Mouse (Mus musculus): ENCODE results near the gene Nsfl1c. TPM values are rescaled to one million over a fixed set of nuclear protein-coding genes. Genes with fewer than 3 reads are reported as not detected.

Gene Nsfl1c
- total and polyA plus RNA-seq, 3 experiments = 59.5 to 80.8 (median 77.8) TPM

DNA sequence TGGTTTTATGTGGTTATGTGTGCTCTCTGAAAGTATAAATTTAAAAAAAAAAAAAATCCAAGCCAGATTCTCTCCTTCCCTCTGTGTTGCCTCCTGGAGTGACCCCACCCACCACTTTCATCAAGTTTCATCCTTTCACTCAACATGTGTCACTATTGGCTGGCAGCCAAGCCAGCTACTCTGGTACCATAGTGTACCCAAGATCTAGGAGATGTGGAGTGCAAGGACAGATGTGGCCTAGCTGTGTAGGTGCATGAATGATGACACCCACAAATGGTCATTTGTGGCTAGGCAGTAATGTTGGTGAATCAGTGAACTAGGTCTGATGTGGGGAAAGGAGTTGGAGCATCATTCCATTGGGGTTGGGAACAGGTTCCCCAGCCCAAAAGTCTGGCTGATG, 35.2 kb downstream of the Nsfl1c start:
- intact Hi-C loops (cut with DNase I) = no loop called here
- peaks cover 11% of the 10 kb centered on the region for H3K4me1 ChIP-seq (ENCODE audit: control insufficient read depth, insufficient read depth, low read length)

DNA sequence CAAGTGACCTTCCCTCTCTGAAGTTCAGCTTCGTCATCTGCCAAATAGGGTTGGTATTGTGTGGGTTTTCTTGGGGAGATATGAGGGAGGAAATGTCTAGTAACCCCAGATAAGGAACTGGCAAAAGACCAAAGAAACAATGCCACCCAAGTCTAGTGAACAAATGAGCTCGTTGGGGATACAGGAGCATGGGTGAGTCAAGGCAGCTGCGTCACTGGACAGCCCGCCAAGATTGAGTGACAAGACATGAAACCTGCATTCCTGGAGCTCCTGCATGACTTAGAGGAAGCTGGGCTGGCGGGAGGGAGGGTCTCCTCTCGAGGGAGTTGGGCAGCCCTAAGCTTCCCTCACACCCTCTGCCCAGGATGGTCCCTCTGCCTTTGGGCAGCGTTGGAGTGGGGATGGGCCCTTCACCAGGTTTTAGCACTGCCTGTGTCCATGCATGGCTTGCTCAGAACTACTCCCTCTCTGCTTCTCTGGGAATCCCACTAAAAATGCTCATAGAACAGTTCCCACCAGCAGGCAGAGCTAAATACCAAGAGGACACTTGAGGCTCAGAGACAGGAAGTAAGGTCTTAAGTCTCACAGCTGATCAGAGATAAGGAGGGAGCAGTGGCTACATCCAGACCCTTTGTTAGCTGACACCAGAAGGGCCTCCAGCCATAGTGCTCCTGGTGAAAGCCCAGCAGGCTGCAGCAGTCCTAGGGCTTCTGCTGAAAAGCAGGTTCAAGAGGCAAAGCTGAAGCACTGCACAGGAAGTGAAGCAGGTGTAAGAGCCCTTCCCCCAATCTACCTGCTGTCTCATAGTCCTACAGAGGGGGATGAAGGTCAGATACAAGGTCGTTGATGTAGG, 36.6 kb downstream of the Nsfl1c start:
- Histone ChIP-seq H3K27ac (no peak overlapping the region), H3K27me3 (ENCODE audit: control insufficient read depth, insufficient read depth, low read length) (no peaks in the 10 kb centered on the region), H3K4me1 (ENCODE audit: control insufficient read depth, insufficient read depth, low read length) (peaks cover 10% of the 10 kb centered on the region), H3K4me3 (no peak overlapping the region), H3K9ac (ENCODE audit: low read depth, low read length) (no peak overlapping the region), H3K36me3 (ENCODE audit: control insufficient read depth, insufficient read depth, low read length) (no peaks in the 10 kb centered on the region), H3K79me2 (replicated peaks; ENCODE audit: control insufficient read depth, insufficient read depth, low read length) (no peaks in the 10 kb centered on the region)
- intact Hi-C loops (cut with DNase I) = no loop called here
- WGBS = 21% methylated on average over 8 of the region's 8 CpGs
- no peak for DNase-seq
- TF ChIP-seq POLR2A (IDR thresholded peaks at IDR 0.05; ENCODE audit: insufficient read depth, low read depth, low read length) = no peak
- no peak for TF ChIP-seq EP300 (IDR thresholded peaks at IDR 0.05; ENCODE audit: insufficient read depth, low read depth, low read length)
- peak; percentile 26 for TF ChIP-seq CTCF (IDR thresholded peaks at IDR 0.05)

More for the DNA sequence above, 35.2 kb downstream of the Nsfl1c start:
- no peaks in the 10 kb centered on the region for H3K27me3 ChIP-seq (ENCODE audit: control insufficient read depth, insufficient read depth, low read length)
- H3K27ac ChIP-seq = no peak overlapping the region
- TF ChIP-seq EP300 (IDR thresholded peaks at IDR 0.05; ENCODE audit: insufficient read depth, low read depth, low read length) (no peak), CTCF (IDR thresholded peaks at IDR 0.05) (no peak), POLR2A (IDR thresholded peaks at IDR 0.05; ENCODE audit: insufficient read depth, low read depth, low read length) (no peak)
- H3K4me3 ChIP-seq = no peak overlapping the region
- peak in 1 of 2 experiments; percentile 11 for DNase-seq
- H3K36me3 ChIP-seq (ENCODE audit: control insufficient read depth, insufficient read depth, low read length) = no peaks in the 10 kb centered on the region
- H3K79me2 ChIP-seq (replicated peaks; ENCODE audit: control insufficient read depth, insufficient read depth, low read length) = no peaks in the 10 kb centered on the region
- H3K9ac ChIP-seq (ENCODE audit: low read depth, low read length) = no peak overlapping the region

DNA sequence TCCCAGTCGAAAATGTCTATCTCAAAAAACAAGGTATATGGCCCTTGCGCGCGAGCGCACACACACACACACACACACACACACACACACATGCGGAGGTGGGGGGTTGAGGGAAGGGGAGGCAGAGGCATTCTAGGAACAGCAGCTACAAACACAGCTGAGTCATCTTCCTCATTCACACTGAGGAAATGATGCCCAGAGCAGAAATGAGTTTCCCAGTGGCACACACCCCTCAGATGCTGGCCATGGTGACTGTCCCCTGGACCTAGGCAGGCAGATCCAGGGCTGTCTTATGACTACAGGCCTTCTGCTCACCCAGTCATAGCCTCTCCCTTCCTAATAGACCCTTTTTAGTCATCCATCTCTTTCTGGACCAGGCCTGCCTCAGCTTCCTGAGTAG, 39.6 kb downstream of the Nsfl1c start:
- no peak overlapping the region for H3K4me3 ChIP-seq
- no peaks in the 10 kb centered on the region for H3K79me2 ChIP-seq (replicated peaks; ENCODE audit: control insufficient read depth, insufficient read depth, low read length)
- intact Hi-C loops (cut with DNase I) = no loop called here
- TF ChIP-seq POLR2A (IDR thresholded peaks at IDR 0.05; ENCODE audit: insufficient read depth, low read depth, low read length) (no peak), CTCF (IDR thresholded peaks at IDR 0.05) (no peak), EP300 (IDR thresholded peaks at IDR 0.05; ENCODE audit: insufficient read depth, low read depth, low read length) (no peak)
- H3K4me1 ChIP-seq (ENCODE audit: control insufficient read depth, insufficient read depth, low read length) = peaks cover 18% of the 10 kb centered on the region
- DNase-seq = no peak
- no peak overlapping the region for H3K9ac ChIP-seq (ENCODE audit: low read depth, low read length)
- no peaks in the 10 kb centered on the region for H3K27me3 ChIP-seq (ENCODE audit: control insufficient read depth, insufficient read depth, low read length)
- no peak overlapping the region for H3K27ac ChIP-seq
- 68% methylated on average over 6 of the region's 6 CpGs for WGBS
- no peaks in the 10 kb centered on the region for H3K36me3 ChIP-seq (ENCODE audit: control insufficient read depth, insufficient read depth, low read length)

DNA sequence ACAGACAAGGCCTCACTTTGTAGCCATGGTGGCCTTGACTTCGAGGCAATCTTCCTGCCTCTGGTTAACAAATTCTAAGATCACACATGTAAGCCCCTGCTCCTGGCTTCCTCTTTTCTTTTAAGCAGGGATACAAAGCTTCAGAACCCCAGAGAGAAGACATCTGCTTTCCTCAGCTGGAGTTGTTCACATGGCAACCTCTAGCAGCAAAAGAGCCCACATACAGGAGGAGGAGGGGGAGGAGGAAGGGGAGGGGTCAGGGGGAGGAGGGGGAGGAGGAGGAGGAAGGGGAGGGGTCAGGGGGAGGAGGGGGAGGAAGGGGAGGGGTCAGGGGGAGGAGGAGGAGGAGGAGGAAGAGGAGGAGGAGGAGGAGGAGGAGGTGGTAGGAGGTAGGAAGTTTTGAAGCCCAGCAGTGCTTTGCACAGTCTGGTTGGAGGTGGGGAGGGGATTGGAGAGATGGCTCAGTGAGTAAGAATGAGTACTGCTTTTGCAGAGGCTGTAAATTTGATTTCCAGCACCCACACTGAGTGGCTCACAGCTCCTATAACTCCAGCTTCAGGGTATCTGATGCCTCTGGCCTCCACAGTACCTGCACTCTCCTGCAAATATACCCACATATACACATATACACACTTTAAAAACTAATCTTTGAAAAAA, 42.1 kb downstream of the Nsfl1c start:
- H3K9ac ChIP-seq (ENCODE audit: low read depth, low read length) = no peak overlapping the region
- no peak for TF ChIP-seq CTCF (IDR thresholded peaks at IDR 0.05)
- no peak for TF ChIP-seq EP300 (IDR thresholded peaks at IDR 0.05; ENCODE audit: insufficient read depth, low read depth, low read length)
- peak; percentile 25; the same call in 1 of the 2 replicates for TF ChIP-seq POLR2A (IDR thresholded peaks at IDR 0.05; ENCODE audit: insufficient read depth, low read depth, low read length)
- H3K79me2 ChIP-seq (replicated peaks; ENCODE audit: control insufficient read depth, insufficient read depth, low read length) = no peaks in the 10 kb centered on the region
- intact Hi-C loops (cut with DNase I) = no loop called here
- H3K4me1 ChIP-seq (ENCODE audit: control insufficient read depth, insufficient read depth, low read length) = peaks cover 15% of the 10 kb centered on the region
- no peak overlapping the region for H3K4me3 ChIP-seq
- WGBS = 43% methylated on average over 1 of the region's 1 CpGs
- no peaks in the 10 kb centered on the region for H3K36me3 ChIP-seq (ENCODE audit: control insufficient read depth, insufficient read depth, low read length)
- peak overlapping the region; percentile 69 for H3K27ac ChIP-seq
- DNase-seq = no peak
- no peaks in the 10 kb centered on the region for H3K27me3 ChIP-seq (ENCODE audit: control insufficient read depth, insufficient read depth, low read length)

DNA sequence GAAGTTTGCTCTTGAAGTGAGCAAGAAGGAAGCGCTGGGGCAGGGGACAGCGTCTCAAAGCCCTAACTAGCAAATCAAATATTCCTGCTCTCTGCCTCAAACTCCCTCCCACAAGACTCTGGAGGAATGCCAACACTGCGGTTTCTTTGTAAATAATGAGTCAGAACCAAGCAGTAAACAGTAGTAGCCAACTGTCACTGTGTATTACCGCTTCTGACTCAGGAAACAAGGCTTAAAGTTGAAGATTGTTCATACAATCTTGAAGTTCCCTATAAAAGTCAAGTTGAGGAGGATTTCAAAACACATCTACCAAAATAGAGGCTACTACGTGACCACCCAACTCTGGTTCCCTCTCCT, 42.6 kb downstream of the Nsfl1c start:
- no peak overlapping the region for H3K9ac ChIP-seq (ENCODE audit: low read depth, low read length)
- 37% methylated on average over 5 of the region's 5 CpGs for WGBS
- peak overlapping the region; percentile 69 for H3K27ac ChIP-seq

DNA sequence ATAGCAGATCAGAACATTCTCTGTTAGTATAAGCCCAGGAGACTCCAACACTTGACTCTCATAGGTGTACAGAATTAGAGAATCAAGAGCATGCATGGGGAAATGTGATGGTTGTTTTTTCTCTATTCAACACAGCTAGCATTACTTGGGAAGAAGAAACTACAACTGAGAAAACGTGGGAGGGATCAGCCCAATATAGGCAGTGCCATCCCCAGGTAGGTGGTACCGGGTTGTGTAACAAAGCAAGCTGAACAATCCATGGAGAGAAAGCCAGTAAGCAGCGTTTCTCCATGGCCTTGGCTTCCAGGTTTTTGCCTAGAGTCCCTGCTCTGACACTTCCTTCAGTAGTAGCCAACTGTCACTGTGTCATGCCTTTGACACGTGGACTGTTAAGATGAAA, 44.7 kb downstream of the Nsfl1c start:
- intact Hi-C loops (cut with DNase I) = no loop called here
- Histone ChIP-seq H3K27me3 (ENCODE audit: control insufficient read depth, insufficient read depth, low read length) (no peaks in the 10 kb centered on the region), H3K36me3 (ENCODE audit: control insufficient read depth, insufficient read depth, low read length) (no peaks in the 10 kb centered on the region), H3K4me3 (no peak overlapping the region), H3K9ac (ENCODE audit: low read depth, low read length) (no peak overlapping the region), H3K27ac (no peak overlapping the region), H3K79me2 (replicated peaks; ENCODE audit: control insufficient read depth, insufficient read depth, low read length) (no peaks in the 10 kb centered on the region), H3K4me1 (ENCODE audit: control insufficient read depth, insufficient read depth, low read length) (peaks cover 16% of the 10 kb centered on the region)
- DNase-seq = no peak
- WGBS = 45% methylated on average over 4 of the region's 4 CpGs
- TF ChIP-seq CTCF (IDR thresholded peaks at IDR 0.05) = no peak
- no peak for TF ChIP-seq EP300 (IDR thresholded peaks at IDR 0.05; ENCODE audit: insufficient read depth, low read depth, low read length)
- TF ChIP-seq POLR2A (IDR thresholded peaks at IDR 0.05; ENCODE audit: insufficient read depth, low read depth, low read length) = no peak

More for the DNA sequence above, 42.6 kb downstream of the Nsfl1c start:
- no peak for TF ChIP-seq POLR2A (IDR thresholded peaks at IDR 0.05; ENCODE audit: insufficient read depth, low read depth, low read length)
- no peak for TF ChIP-seq CTCF (IDR thresholded peaks at IDR 0.05)
- TF ChIP-seq EP300 (IDR thresholded peaks at IDR 0.05; ENCODE audit: insufficient read depth, low read depth, low read length) = no peak
- H3K79me2 ChIP-seq (replicated peaks; ENCODE audit: control insufficient read depth, insufficient read depth, low read length) = no peaks in the 10 kb centered on the region
- H3K4me3 ChIP-seq = no peak overlapping the region
- no peaks in the 10 kb centered on the region for H3K27me3 ChIP-seq (ENCODE audit: control insufficient read depth, insufficient read depth, low read length)
- H3K36me3 ChIP-seq (ENCODE audit: control insufficient read depth, insufficient read depth, low read length) = no peaks in the 10 kb centered on the region
- DNase-seq = peak in 1 of 2 experiments; percentile 35
- H3K4me1 ChIP-seq (ENCODE audit: control insufficient read depth, insufficient read depth, low read length) = peaks cover 16% of the 10 kb centered on the region
- intact Hi-C loops (cut with DNase I) = no loop called here

Measured in heart, adult 2 months (tissue).